Mouse (Mus musculus): ENCODE data around the gene Upp2.

Upp2 gene

DNA sequence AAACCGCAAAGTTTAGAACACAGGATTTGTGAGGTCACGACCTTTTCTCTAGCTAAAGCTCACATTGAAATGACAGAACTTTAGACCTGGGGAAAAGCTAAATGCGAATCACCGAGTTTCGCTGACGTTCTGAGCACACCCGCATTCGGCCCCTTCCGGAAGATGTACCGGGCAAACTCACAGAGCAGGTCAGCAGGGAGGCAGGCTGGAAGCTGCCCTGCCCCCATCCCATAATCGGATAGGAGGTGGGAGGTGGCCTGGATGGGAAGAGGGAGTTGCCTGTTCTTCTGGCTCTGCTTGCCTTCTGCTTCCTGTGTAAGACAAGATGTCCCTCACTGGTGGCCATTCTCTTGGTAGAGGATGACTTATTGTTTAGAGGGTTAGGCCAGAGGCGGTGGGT, 112.9 kb downstream of the Upp2 start:
- DNase-seq (ENCODE audit: low spot score in 2 of 2) = no peak

- DNase-seq (ENCODE audit: low spot score in 2 of 2) = peak in 1 of 2 experiments; percentile 15
These were observed 113.7 kb downstream of the Upp2 start for GRCm38 (mm10) chr2:58680794-58681193.

DNA sequence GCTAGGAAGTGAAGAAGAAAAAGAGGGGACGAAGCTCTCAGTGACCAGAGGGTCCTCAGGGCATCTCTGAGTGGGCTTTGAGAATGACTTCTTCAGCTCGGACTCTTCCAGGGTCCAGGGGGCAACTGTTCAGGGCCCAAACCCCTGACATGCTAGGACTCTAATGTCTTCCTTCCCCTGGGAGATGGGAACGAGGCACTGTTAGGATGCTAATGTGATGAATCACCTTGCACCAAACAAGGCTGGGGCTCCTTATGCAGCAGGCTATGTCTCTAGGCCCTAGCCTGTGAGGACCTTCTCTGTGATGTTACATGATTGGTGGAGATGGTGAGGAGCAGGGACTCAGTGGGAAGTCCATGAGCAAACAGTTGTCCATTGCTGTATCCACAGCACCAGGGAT, 114.3 kb downstream of the Upp2 start:
- DNase-seq (ENCODE audit: low spot score in 2 of 2) = no peak

DNA sequence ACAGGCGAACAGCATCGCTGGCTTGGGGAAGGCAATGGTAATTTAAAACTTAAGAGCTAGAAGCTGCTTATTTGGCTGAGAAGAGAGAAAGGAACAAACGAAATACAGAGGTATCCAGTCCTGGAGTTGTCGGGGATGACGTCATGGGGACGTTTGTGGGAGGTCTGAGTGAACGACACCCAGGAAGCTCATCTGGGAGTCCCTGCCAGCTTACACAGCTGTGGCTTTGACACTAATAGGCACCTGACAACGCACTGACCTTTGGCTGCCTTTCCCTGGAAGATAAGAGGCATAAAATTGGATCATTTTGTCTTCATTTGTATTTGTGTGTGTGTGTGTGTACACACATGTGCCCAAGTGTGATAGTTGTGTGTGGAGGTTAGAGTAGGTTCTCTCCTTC, 130.4 kb downstream of the Upp2 start:
- no peak for DNase-seq (ENCODE audit: low spot score in 2 of 2)

DNA sequence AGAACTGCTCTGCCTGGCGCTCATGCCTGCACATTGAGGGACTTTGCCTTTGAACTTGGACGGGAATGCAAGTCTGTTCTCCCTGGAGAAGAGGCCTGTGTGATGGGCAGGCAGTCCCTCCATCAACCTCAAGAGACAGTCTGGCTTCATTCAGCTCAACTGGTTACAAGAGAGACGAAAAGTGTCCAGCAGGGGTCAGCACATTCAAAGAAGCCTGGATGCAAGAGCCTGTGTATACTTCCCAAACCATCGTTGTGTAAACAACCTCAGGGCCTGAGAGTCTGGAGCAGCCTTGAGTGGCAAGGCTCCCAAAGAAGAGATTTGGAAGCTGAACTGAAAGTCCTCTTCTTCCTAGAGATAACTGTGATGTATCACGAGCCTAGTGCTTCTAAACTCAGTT, 132.8 kb downstream of the Upp2 start:
- peak in 1 of 2 experiments; percentile 27 for DNase-seq (ENCODE audit: low spot score in 2 of 2)

DNA sequence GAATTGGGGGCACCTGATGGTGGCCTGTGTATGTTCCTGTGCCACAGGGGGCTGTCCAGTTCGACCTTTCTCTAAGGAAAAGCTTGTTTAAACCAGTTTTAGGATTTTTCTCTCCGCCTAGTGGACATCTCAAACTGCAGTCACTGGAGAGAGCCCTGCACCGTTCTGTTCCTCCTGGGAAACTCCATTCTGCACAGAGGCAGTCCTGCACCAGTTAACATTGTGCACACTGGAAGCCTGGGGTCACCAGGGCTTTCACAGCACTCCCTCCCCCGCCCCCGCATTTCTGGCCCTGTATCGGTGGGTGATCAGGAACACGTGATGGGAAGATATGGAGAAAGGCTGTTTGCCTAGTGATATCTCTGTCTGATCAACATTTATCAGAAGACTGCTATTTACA, 133.3 kb downstream of the Upp2 start:
- DNase-seq (ENCODE audit: low spot score in 2 of 2) = no peak

DNA sequence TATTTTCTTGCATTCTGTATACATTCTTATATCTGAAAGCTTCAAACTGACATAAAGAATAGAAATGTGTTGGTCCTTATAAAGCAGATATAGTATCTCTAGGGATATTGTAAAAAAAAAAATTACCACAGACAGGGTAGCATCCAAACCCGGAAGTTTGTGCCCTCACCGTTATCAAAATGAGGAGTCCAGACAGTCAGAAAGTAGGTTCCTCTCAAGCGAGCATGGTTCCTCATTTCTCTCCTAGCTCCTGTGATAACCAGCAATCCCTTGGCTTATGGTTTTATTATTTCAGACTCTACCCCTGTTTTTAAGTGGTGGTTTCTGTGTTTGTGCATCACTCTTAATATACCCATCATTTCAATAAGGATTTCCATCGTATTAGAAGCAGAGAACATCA, 134.5 kb downstream of the Upp2 start:
- no peak for DNase-seq (ENCODE audit: low spot score in 2 of 2)

- DNase-seq (ENCODE audit: low spot score in 2 of 2) = no peak
These were observed 136.1 kb downstream of the Upp2 start for GRCm38 (mm10) chr2:58703226-58703625.

DNA sequence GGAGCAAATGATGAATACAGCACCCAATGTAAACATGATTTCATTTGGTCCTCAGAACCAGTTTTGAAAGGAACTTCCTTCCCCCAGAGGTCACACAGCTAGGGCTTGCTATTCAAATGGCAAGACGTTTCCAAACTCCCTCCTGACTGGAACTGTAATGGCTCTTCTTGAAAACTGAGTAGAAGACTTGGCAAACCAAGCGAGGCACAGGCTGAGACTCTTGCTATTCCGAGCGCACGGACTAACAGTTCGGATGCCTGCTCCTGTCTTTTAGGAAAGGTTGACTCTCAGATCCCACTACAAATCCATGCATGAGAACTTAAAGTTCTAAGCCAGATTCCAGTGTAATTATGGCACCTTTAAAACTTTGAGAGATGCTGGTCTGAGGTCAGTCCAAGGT, 136.5 kb downstream of the Upp2 start:
- no peak for DNase-seq (ENCODE audit: low spot score in 2 of 2)

- DNase-seq (ENCODE audit: low spot score in 2 of 2) = no peak
These were observed 137.5 kb downstream of the Upp2 start for GRCm38 (mm10) chr2:58704576-58704975.

DNA sequence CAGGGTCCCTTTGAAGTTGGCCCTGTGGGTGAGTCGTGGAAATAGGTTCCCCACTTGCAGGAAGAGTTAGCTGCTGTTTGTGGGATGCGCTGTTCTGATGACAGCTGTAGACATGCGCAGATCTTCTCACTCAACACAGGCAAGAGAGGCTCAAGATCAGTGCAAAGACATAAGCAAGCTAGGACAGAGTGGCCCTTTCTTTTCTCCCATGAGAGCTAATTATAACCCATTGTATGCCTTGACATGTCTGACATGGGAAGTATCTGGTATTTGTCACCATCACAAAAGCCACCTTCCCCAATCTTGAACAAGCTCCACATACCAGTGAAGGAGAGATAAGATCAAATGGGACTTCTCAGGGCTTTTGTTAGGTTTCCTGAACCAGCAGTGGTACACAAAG, 140.6 kb downstream of the Upp2 start:
- no peak for DNase-seq (ENCODE audit: low spot score in 2 of 2)

DNA sequence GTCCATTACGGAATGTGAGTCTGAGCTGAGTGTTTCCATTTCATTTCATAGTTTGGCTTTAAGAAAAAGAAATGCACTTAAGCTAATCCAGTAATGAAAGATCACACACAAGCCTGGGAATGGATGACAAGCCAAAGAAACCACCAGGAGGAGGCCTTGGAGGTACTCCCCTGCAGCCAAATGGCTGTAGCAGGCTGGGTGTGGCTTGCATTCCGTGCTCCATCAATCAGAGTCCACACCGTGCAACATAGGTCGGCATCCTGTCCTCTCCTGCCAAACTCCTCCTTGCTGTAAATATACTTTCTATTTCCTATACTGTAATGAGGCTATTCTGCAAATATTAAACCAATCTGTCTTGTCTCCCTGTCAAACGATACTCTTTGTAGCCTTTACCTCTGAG, 143.1 kb downstream of the Upp2 start:
- DNase-seq (ENCODE audit: low spot score in 2 of 2) = no peak

DNA sequence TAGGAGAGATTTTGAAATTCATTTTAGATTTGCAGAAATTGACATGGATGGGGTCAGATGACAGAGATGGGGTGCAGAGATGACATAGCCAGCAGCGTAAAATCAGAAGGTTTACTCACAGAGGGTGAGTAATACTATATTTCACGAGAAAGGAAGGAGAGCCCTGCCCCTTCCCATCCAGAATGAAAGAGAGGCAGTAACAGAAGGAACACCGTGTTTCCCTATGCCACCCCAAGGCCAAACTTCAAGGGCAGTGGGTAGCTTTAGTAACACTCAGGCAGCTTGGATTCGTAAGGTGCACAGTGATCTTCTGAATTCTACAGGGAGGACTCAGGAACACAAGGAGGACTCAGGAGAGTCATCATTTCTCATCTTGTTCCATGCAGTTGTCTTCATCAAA, 144.0 kb downstream of the Upp2 start:
- DNase-seq (ENCODE audit: low spot score in 2 of 2) = no peak

DNA sequence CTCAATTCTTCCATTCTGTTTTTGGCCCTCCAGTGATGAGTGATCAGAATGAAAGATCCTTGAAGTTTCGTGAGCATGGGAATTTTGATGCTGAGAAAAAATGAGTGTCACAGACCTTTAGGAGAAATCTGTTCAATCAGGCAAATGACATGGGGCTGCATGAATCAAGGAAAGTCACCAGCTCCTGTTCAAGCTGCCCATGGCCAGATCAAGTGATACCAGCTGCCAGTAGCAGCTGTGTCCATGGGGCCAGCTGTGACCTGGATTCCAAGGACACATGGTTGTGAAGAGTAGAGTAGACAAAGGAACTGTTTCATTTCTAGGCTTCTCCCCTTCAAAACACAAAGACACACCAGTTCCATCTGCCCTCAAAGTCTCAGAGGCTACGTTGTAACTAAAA, 144.4 kb downstream of the Upp2 start:
- no peak for DNase-seq (ENCODE audit: low spot score in 2 of 2)

DNA sequence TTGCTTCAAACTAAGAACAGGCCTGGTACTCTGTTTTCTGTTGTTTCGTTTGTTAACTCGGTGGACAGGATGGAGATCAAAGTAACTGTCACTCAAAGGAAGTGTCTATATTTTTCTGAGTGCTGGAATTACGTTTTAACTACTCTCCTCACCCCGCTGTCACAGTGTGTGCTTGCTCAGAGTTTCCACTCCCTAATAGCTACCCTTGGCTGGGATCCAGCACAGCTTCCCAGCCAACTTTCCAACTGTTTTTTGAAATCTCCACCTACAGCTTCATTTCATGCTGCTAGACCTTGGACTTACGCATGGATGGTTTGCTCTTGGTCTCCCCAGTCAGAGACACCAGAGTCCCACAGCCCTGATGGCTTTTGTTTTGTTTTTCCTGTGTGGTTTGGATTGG, 144.8 kb downstream of the Upp2 start:
- DNase-seq (ENCODE audit: low spot score in 2 of 2) = no peak

GRCm38 (mm10) chr2:58717898-58718297, 150.8 kb downstream of the Upp2 start:
- DNase-seq (ENCODE audit: low spot score in 2 of 2) = no peak

- DNase-seq (ENCODE audit: low spot score in 2 of 2) = no peak
These were observed 170.2 kb downstream of the Upp2 start for GRCm38 (mm10) chr2:58737192-58737820.

DNA sequence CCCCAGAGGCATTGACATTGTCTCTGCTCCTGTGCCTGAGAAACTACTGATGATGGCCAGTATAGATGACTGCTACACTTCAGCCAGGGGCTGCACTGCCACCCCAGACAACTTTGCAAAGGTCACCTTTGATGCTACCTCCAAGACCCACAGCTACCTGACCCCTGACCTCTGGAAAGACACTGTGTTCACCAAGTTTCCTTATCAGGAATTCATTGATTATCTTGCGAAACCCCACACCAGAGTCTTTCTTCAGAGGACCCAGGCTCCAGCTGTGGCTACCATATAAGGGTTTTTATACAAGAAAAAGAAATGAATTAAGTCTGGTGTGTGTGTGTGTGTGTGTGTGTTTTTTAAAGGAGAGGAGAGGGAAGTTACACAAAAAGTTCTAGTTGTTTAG, 174.1 kb downstream of the Upp2 start:
- DNase-seq (ENCODE audit: low spot score in 2 of 2) = no peak

- DNase-seq (ENCODE audit: low spot score in 2 of 2) = no peak
These were observed 174.9 kb downstream of the Upp2 start for GRCm38 (mm10) chr2:58742026-58742425.

GRCm38 (mm10) chr2:58743446-58743845, 176.3 kb downstream of the Upp2 start:
- DNase-seq (ENCODE audit: low spot score in 2 of 2) = no peak

- DNase-seq (ENCODE audit: low spot score in 2 of 2) = no peak
These were observed 180.6 kb downstream of the Upp2 start for GRCm38 (mm10) chr2:58747483-58748229.

GRCm38 (mm10) chr2:58748296-58748695, 181.2 kb downstream of the Upp2 start:
- no peak for DNase-seq (ENCODE audit: low spot score in 2 of 2)

DNA sequence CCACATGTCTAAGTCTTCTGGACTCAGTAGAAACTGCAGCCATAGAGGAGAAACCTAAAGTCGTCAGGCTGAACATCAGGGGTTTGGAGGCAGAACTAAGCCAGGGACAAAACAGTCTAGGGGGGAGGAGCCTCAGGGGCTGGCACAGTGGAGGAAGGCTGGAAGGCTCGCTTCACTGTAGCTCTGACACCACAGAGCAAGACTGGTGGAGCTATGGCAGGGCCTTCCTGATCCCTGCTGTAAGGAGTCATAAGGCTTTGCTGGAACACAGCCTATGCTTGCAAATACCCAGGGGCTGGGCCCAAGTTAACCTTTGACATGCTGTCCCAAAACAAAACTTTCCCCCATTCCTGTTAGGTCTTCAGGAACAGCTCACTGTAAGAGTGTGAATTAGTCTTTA, 185.8 kb downstream of the Upp2 start:
- no peak for DNase-seq (ENCODE audit: low spot score in 2 of 2)

- no peak for DNase-seq (ENCODE audit: low spot score in 2 of 2)
These were observed 187.6 kb downstream of the Upp2 start for GRCm38 (mm10) chr2:58754736-58755135.
